ENCODE assay signal across 8 mouse cellular contexts in the genomic region with DNA sequence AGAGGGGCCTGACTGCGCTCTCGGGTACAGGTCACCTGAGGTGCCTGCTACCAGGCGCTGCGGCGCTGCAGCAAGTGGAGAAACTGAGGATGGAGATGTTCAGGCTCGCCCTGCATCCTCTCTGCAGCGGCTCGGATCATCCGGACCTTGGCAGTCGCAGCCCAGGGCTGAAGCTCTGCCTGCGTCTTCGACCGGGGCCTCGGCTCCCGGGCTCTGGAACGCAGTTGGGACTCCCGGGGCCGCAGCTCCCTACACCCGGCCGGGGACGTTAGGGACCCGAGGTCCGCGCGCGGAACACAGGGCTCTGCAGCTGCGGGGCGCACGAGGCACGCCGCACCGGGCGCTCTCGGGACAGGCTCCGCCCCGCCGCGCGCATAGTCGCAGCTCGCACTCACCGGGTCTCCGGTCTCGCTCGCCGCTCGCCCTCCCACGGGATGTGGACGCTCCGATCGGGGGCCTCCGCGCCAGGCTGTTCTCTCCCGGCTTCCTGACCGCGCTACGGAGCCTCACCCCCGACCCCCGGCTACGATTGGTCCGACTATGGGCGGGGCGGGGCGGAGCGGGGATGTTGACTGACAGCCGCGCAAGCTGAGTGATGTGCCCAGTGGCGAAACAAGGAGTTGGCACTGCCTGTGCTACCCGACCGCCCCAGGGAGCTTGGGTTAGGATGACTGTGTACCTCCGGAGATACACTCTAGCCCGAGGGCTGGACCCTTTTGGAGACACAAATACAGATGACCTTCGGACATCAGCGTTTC. TPM values are rescaled to one million over a fixed set of nuclear protein-coding genes. Genes with fewer than 3 reads are reported as not detected.
DNase-seq lines count a peak whose midpoint lies in the region; ATAC-seq and TF ChIP-seq lines count a peak whose summit lies in the region.

A gene (minus strand): TSS at position 393 of the 758 bp plus-strand sequence.

- peaks cover 3% of the 10 kb centered on the region; the same call in 1 of the 2 replicates for H3K36me3 ChIP-seq in ES-E14 (ENCODE audit: control insufficient read depth, insufficient read depth, low read length, poor library complexity, severe bottlenecking)
- no peaks in the 10 kb centered on the region for H3K36me3 ChIP-seq in forebrain, embryonic 15.5 days
- 0 out of 2 replicates have a peak, but pooled peaks cover 6% of the 10 kb centered on the region for H3K36me3 ChIP-seq in lung, embryonic 14.5 days (ENCODE audit: insufficient read depth)
- H3K36me3 ChIP-seq in thymus, adult 2 months (ENCODE audit: control insufficient read depth, insufficient read depth, low read length) = peaks cover under 1% of the 10 kb centered on the region; the same call in 1 of the 2 replicates

- H3K4me2 ChIP-seq in forebrain, embryonic 15.5 days (replicated peaks) = peak within 1 kb of the TSS; percentile 66
- peak within 1 kb of the TSS; percentile 85 for H3K4me2 ChIP-seq in lung, embryonic 14.5 days

- TF ChIP-seq CTCF in layer of hippocampus, adult 2 months (conservative IDR thresholded peaks at IDR 0.05) = peak; percentile 59
- TF ChIP-seq CTCF in lung, embryonic 14.5 days (IDR thresholded peaks at IDR 0.05; ENCODE audit: low read depth) = 0 out of 2 replicates have a peak, but pooled peaks have one; percentile 10
- TF ChIP-seq CTCF in olfactory bulb, adult 2 months (IDR thresholded peaks at IDR 0.05; ENCODE audit: insufficient read depth, low read depth, low read length) = no peak
- peak; percentile 61; the same call in 1 of the 2 replicates for TF ChIP-seq CTCF in thymus, adult 2 months (IDR thresholded peaks at IDR 0.05; ENCODE audit: borderline replicate concordance, control insufficient read depth, extremely low read depth, insufficient read depth, low read length, poor library complexity)

- no peaks in the 10 kb centered on the region for H3K9me3 ChIP-seq in ES-E14 (ENCODE audit: control insufficient read depth, insufficient read depth, low read depth, low read length)
- H3K9me3 ChIP-seq in forebrain, embryonic 15.5 days = no peaks in the 10 kb centered on the region
- no peaks in the 10 kb centered on the region for H3K9me3 ChIP-seq in lung, embryonic 14.5 days (ENCODE audit: low read depth, low read length)

- DNase-seq in ES-E14 (ENCODE audit: low read depth, low spot score) = peak; percentile 77
- peak; percentile 85 for DNase-seq in cerebellum, adult 11 months
- peak; percentile 81 to 89 for DNase-seq in heart, postnatal 36 days
- peak; percentile 86 to 91 for DNase-seq in layer of hippocampus, adult 2 months (ENCODE audit: low spot score in 2 of 2)
- DNase-seq in lung, embryonic 14.5 days = peak; percentile 89
- DNase-seq in thymus, adult 2 months = peak; percentile 90

- no peaks in the 10 kb centered on the region for H3K27me3 ChIP-seq in forebrain, embryonic 15.5 days
- no peaks in the 10 kb centered on the region for H3K27me3 ChIP-seq in lung, embryonic 14.5 days (ENCODE audit: insufficient read depth, low read length)
- no peaks in the 10 kb centered on the region for H3K27me3 ChIP-seq in thymus, adult 2 months (ENCODE audit: control insufficient read depth, insufficient read depth, low read length)

- TF ChIP-seq POLR2A in olfactory bulb, adult 2 months (IDR thresholded peaks at IDR 0.05; ENCODE audit: insufficient read depth, low read depth, low read length) = peak; percentile 14
- peak; percentile 52; the same call in 1 of the 2 replicates for TF ChIP-seq POLR2A in thymus, adult 2 months (IDR thresholded peaks at IDR 0.05; ENCODE audit: control insufficient read depth, extremely low read depth, insufficient read depth, low read length, poor library complexity)

- no peak within 1 kb of the TSS; the same call in 1 of the 2 replicates for H3K27ac ChIP-seq in ES-E14 (ENCODE audit: insufficient read depth, low read depth, low read length, poor library complexity, severe bottlenecking)
- H3K27ac ChIP-seq in forebrain, embryonic 15.5 days (replicated peaks) = peak within 1 kb of the TSS; percentile 90
- H3K27ac ChIP-seq in layer of hippocampus, adult 2 months = peak within 1 kb of the TSS; percentile 94
- peak within 1 kb of the TSS; percentile 86 for H3K27ac ChIP-seq in lung, embryonic 14.5 days (ENCODE audit: low read depth)
- H3K27ac ChIP-seq in olfactory bulb, adult 2 months (ENCODE audit: insufficient read depth, low read depth, low read length) = peak within 1 kb of the TSS; percentile 78
- H3K27ac ChIP-seq in thymus, adult 2 months (ENCODE audit: control insufficient read depth, insufficient read depth, low read length) = peak within 1 kb of the TSS; percentile 69

- H3K9ac ChIP-seq in ES-E14 (ENCODE audit: insufficient read depth, low read depth, low read length, poor library complexity, severe bottlenecking) = peak within 1 kb of the TSS; percentile 75
- H3K9ac ChIP-seq in forebrain, embryonic 15.5 days (replicated peaks) = peak within 1 kb of the TSS; percentile 58
- peak within 1 kb of the TSS; percentile 70 for H3K9ac ChIP-seq in lung, embryonic 14.5 days

- H3K4me3 ChIP-seq in ES-E14 (ENCODE audit: insufficient read depth in 1 of 2, low read depth in 1 of 2, low read length in 2 of 2, poor library complexity in 1 of 2, severe bottlenecking in 1 of 2) = peak within 1 kb of the TSS; percentile 84 to 98
- peak within 1 kb of the TSS; percentile 52 for H3K4me3 ChIP-seq in forebrain, embryonic 15.5 days
- peak within 1 kb of the TSS; percentile 73 for H3K4me3 ChIP-seq in layer of hippocampus, adult 2 months
- peak within 1 kb of the TSS; percentile 76 for H3K4me3 ChIP-seq in lung, embryonic 14.5 days (ENCODE audit: low read depth, low read length)
- H3K4me3 ChIP-seq in olfactory bulb, adult 2 months (ENCODE audit: insufficient read depth, low read depth, low read length) = peak within 1 kb of the TSS; percentile 86
- peak within 1 kb of the TSS; percentile 71 for H3K4me3 ChIP-seq in thymus, adult 2 months (ENCODE audit: control insufficient read depth, insufficient read depth, low read length)

- ATAC-seq in forebrain, embryonic 15.5 days (replicated peaks) = peak; percentile 97
- ATAC-seq in lung, embryonic 14.5 days (ENCODE audit: insufficient read depth) = peak; percentile 94

- under 1% methylated on average over 69 of the region's 74 CpGs for WGBS in forebrain, embryonic 15.5 days
- under 1% methylated on average over 67 of the region's 74 CpGs for WGBS in lung, embryonic 14.5 days
- under 1% methylated on average over 74 of the region's 74 CpGs for WGBS in olfactory bulb, adult 2 months
- under 1% methylated on average over 70 of the region's 74 CpGs for WGBS in thymus, adult 2 months

- in situ Hi-C loops in ES-E14 (cut with MboI; ENCODE audit: low sequenced_read_pairs in 2 of 2, unreplicated experiment in 2 of 2) = no loop called here

- peaks cover 5 to 7% of the 10 kb centered on the region in 2 experiments; a peak in 2 of 4 replicates for H3K4me1 ChIP-seq in ES-E14 (ENCODE audit: control insufficient read depth in 2 of 2, insufficient read depth in 2 of 2, low read length in 2 of 2, poor library complexity in 1 of 2)
- H3K4me1 ChIP-seq in forebrain, embryonic 15.5 days = peaks cover 19% of the 10 kb centered on the region
- H3K4me1 ChIP-seq in lung, embryonic 14.5 days (ENCODE audit: insufficient read depth) = no peaks in the 10 kb centered on the region
- H3K4me1 ChIP-seq in olfactory bulb, adult 2 months (ENCODE audit: control insufficient read depth, insufficient read depth, low read length) = no peaks in the 10 kb centered on the region
- peaks cover 17% of the 10 kb centered on the region for H3K4me1 ChIP-seq in thymus, adult 2 months (replicated peaks; ENCODE audit: control insufficient read depth, insufficient read depth, low read length)

- intact Hi-C loops in heart, postnatal 36 days (cut with DNase I) = no loop called here

TF ChIP-seq in ES-E14, 5 proteins besides CTCF, POLR2A, EP300 and RAD21:
- no peak for TF ChIP-seq ZNF384 (IDR thresholded peaks at IDR 0.05; ENCODE audit: low read depth, low read length)
- no peak for TF ChIP-seq HCFC1 (IDR thresholded peaks at IDR 0.05; ENCODE audit: borderline replicate concordance, insufficient read depth, low read length)
- no peak for TF ChIP-seq ZC3H11A (IDR thresholded peaks at IDR 0.05; ENCODE audit: borderline replicate concordance, low read depth, low read length)
- no peak for TF ChIP-seq MAFK (IDR thresholded peaks at IDR 0.05; ENCODE audit: insufficient read depth, low read depth, low read length)
- no peak for TF ChIP-seq CHD2 (IDR thresholded peaks at IDR 0.05; ENCODE audit: low read depth, low read length)

RNA-seq across cellular contexts. Expression of the gene that starts here (rescaled TPM):
- total RNA-seq in ES-E14 (2012; rRNA removed) = 1.1 and 1.7 TPM in 2 replicates
- 1.3 and 1.5 TPM in 2 replicates for polyA plus RNA-seq in forebrain, embryonic 15.5 days (2015; fragmentation: Nextera tagmentation; extraction: Ambion mirVana)
- total RNA-seq in heart, postnatal 36 days (2021) = under 1 TPM; 0.38 to 0.72 TPM
- total RNA-seq in layer of hippocampus, adult 2 months (2021) = 10 to 100 TPM; 11.6 to 11.7 TPM
- 1.4 and 1.7 TPM in 2 replicates for polyA plus RNA-seq in lung, embryonic 14.5 days (2014; fragmentation: Nextera tagmentation; extraction: Ambion mirVana)
- not detected in 2 replicates for polyA plus RNA-seq in olfactory bulb, adult 2 months (2012; ENCODE audit: insufficient read depth, insufficient read length, low replicate concordance, missing spikeins)
- 5.2 and 6.0 TPM in 2 replicates for polyA plus RNA-seq in thymus, adult 2 months (2012; rRNA removed)

Comparison
In these comparisons a context has a peak if more than half of its experiments do, and no peak if none do; other contexts are left out.
1. Peak in DNase-seq in heart, postnatal 36 days; RNA of the gene not detected or under 1 TPM.